Mouse (Mus musculus) megakaryocyte, embryonic 14.5 days (primary cell): Measurements from ENCODE around the gene Itgad.

ENCODE experiments used
- FLI1 ChIP-seq: IDR thresholded peaks from 2 replicates; pipeline ENCODE4 v1.6.1; 2012; ENCODE audit warnings: low read length, inconsistent platforms, mixed read lengths
- GATA1 ChIP-seq: IDR thresholded peaks from 3 replicates; pipeline ENCODE4 v1.6.1; 2012; ENCODE audit warnings: mixed read lengths, low read length, inconsistent platforms, borderline replicate concordance

DNA sequence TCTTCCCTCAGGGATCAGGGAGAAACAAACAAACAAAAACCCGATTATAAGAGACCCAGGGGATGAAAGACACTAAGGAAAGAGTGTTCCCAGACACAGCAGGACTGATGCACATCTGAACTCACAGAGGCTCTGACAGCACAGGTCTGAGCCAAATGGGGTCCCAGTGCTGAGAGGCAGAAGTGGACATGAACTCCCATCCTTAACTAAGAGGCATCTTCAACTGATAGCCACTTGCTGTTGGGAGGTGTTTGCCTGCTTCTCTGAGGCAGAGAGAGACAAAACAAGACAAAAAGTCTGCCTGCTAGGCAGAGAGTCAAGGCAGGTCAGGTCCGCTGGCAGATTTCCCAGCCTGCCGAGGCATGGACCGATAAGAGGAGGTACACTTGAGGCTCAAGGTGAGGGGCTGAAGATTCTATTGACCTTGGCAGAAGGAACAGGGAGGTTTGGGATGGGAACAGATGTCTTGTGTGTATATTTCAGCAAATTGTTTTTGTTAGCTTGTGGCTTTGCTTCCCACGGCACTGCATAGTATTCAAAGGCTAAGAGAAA, 102.7 kb downstream of the Itgad start:
- TF ChIP-seq GATA1 (no peak), FLI1 (no peak)
